Mouse (Mus musculus): ENCODE measurements around the gene Hey2. TPM values are rescaled to one million over a fixed set of nuclear protein-coding genes. Genes with fewer than 3 reads are reported as not detected.

Hey2 gene
- polyA plus RNA-seq, 1 experiment from 2014 or later, result 4.6 TPM

GRCm38 (mm10) chr10:30787684-30788339 is 54.8 kb downstream of the Hey2 start:
- Histone ChIP-seq H3K36me3 (no peaks in the 10 kb centered on the region), H3K4me3 (no peak overlapping the region), H3K27me3 (no peaks in the 10 kb centered on the region), H3K27ac (replicated peaks) (no peak overlapping the region), H3K9ac (replicated peaks) (no peak overlapping the region), H3K9me3 (no peaks in the 10 kb centered on the region), H3K4me2 (replicated peaks) (no peak overlapping the region), H3K4me1 (no peaks in the 10 kb centered on the region)
- ATAC-seq (ENCODE audit: low FRiP score, low read depth), result no peak
- 95% methylated on average over 3 of the region's 3 CpGs for WGBS

GRCm38 (mm10) chr10:30786103-30786754 is 56.4 kb downstream of the Hey2 start:
- Histone ChIP-seq H3K27ac (replicated peaks) (no peak overlapping the region), H3K27me3 (no peaks in the 10 kb centered on the region), H3K4me3 (no peak overlapping the region), H3K36me3 (no peaks in the 10 kb centered on the region), H3K4me1 (no peaks in the 10 kb centered on the region), H3K9me3 (no peaks in the 10 kb centered on the region), H3K4me2 (replicated peaks) (no peak overlapping the region), H3K9ac (replicated peaks) (no peak overlapping the region)
- ATAC-seq (ENCODE audit: low FRiP score, low read depth), result no peak
- WGBS, result 83% methylated on average over 5 of the region's 5 CpGs

Other genes starting within 250 kb of the Hey2 start
- gene Trmt11, start 242.1 kb downstream of the Hey2 start, polyA plus RNA-seq (2016; fragmentation: Nextera tagmentation; extraction: Ambion mirVana), result 30.0 and 31.7 TPM in 2 replicates
- gene Hint3, start 213.2 kb downstream of the Hey2 start, polyA plus RNA-seq (2016; fragmentation: Nextera tagmentation; extraction: Ambion mirVana), result 23.0 and 23.3 TPM in 2 replicates
- 7.4 and 8.0 TPM in 2 replicates for gene Ncoa7, start 39.5 kb downstream of the Hey2 start, polyA plus RNA-seq (2016; fragmentation: Nextera tagmentation; extraction: Ambion mirVana)